Mouse (Mus musculus) cortical plate, adult 2 months (tissue): ENCODE measurements around the gene Gm45837.

ENCODE experiments used
- CTCF ChIP-seq: fragments of 200-500 bp; IDR thresholded peaks from 2 replicates; pipeline ENCODE4 v1.5.1; 2011; ENCODE audit warnings: mild to moderate bottlenecking, control low read depth, low read length; ENCODE audit not compliant: insufficient read depth; ENCODE audit errors: extremely low read depth
- POLR2A ChIP-seq: fragments of 200-500 bp; IDR thresholded peaks from 2 replicates; pipeline ENCODE4 v1.6.1; 2011; ENCODE audit warnings: mild to moderate bottlenecking, low read length, control low read depth; ENCODE audit not compliant: insufficient read depth; ENCODE audit errors: extremely low read depth

GRCm38 (mm10) chr7:101499701-101500100 lies 89.0 kb downstream of the Gm45837 start:
- TF ChIP-seq POLR2A (no peak), CTCF (no peak)
